Mouse (Mus musculus) yolk sac, embryonic 10.5 days (tissue): ENCODE results near the gene Ppp4c.

ENCODE experiments used
- DNase-seq: peaks from one replicate; pipeline ENCODE4 v3.0.0-alpha.2; 2017; ENCODE audit warnings: low spot score

Gene Ppp4c

GRCm38 (mm10) chr7:126791851-126792720 lies at the start of gene Ppp4c:
Ppp4c (minus strand) TSS chr7:126792496.
- DNase-seq, result peak; percentile 98

- DNase-seq, result no peak
Measured at GRCm38 (mm10) chr7:126833294-126833693, 41.0 kb upstream of the Ppp4c start.

- DNase-seq, result peak; percentile 79
Measured at GRCm38 (mm10) chr7:126832036-126832598, 39.8 kb upstream of the Ppp4c start.

- no peak for DNase-seq
Measured at GRCm38 (mm10) chr7:126831539-126831938, 39.2 kb upstream of the Ppp4c start, which contains the start of gene 4930451I11Rik. 4930451I11Rik (minus strand) TSS chr7:126831639.

GRCm38 (mm10) chr7:126825952-126826351 lies 33.7 kb upstream of the Ppp4c start:
- no peak for DNase-seq

- no peak for DNase-seq
Measured at GRCm38 (mm10) chr7:126825403-126825802, 33.1 kb upstream of the Ppp4c start.

- DNase-seq, result no peak
Measured at GRCm38 (mm10) chr7:126823940-126824339, 31.6 kb upstream of the Ppp4c start.

GRCm38 (mm10) chr7:126823202-126823711 lies 31.0 kb upstream of the Ppp4c start:
- DNase-seq, result no peak

- no peak for DNase-seq
Measured at GRCm38 (mm10) chr7:126822741-126823140, 30.4 kb upstream of the Ppp4c start.

- DNase-seq, result peak; percentile 72
Measured at GRCm38 (mm10) chr7:126821835-126822511, 29.7 kb upstream of the Ppp4c start.

GRCm38 (mm10) chr7:126818818-126819217 lies 26.5 kb upstream of the Ppp4c start:
- DNase-seq, result no peak

- DNase-seq, result no peak
Measured at GRCm38 (mm10) chr7:126817595-126817994, 25.3 kb upstream of the Ppp4c start.

GRCm38 (mm10) chr7:126816494-126816893 lies 24.2 kb upstream of the Ppp4c start:
- no peak for DNase-seq

- no peak for DNase-seq
Measured at GRCm38 (mm10) chr7:126815726-126816222, 23.5 kb upstream of the Ppp4c start.

- DNase-seq, result no peak
Measured at GRCm38 (mm10) chr7:126809723-126810369, 17.6 kb upstream of the Ppp4c start.

- peak; percentile 89 for DNase-seq
Measured at GRCm38 (mm10) chr7:126808703-126809455, 16.6 kb upstream of the Ppp4c start.

GRCm38 (mm10) chr7:126807405-126807804 lies 15.1 kb upstream of the Ppp4c start:
- DNase-seq, result no peak

- no peak for DNase-seq
Measured at GRCm38 (mm10) chr7:126806956-126807355, 14.7 kb upstream of the Ppp4c start.

- no peak for DNase-seq
Measured at GRCm38 (mm10) chr7:126803751-126804150, 11.5 kb upstream of the Ppp4c start.

GRCm38 (mm10) chr7:126803181-126803580 lies 10.9 kb upstream of the Ppp4c start:
- no peak for DNase-seq
